Mouse (Mus musculus) bone marrow macrophage, adult 2 months (primary cell): ENCODE measurements around the gene Dcaf10. TPM values are rescaled to one million over a fixed set of nuclear protein-coding genes. Genes with fewer than 3 reads are reported as not detected.

Source experiments
- H3K27ac ChIP-seq: 2 replicates; pipeline ENCODE4 v1.5.1; 2012; ENCODE audit warnings: low read depth, low read length; ENCODE audit not compliant: insufficient read depth
- H3K4me1 ChIP-seq: 2 replicates; pipeline ENCODE4 v1.6.1; 2012; ENCODE audit warnings: low read length; ENCODE audit not compliant: control insufficient read depth, insufficient read depth
- H3K4me3 ChIP-seq: 2 replicates; pipeline ENCODE4 v1.5.1; 2012; ENCODE audit warnings: mild to moderate bottlenecking, low read length, moderate library complexity; ENCODE audit not compliant: insufficient read depth
- CTCF ChIP-seq: IDR thresholded peaks from 2 replicates; pipeline ENCODE4 v1.5.1; 2012; ENCODE audit warnings: low read depth, mild to moderate bottlenecking, low read length, moderate library complexity
- POLR2A ChIP-seq: IDR thresholded peaks from 2 replicates; pipeline ENCODE4 v1.6.1; 2012; ENCODE audit warnings: mild to moderate bottlenecking, low read depth, low read length, borderline replicate concordance
- polyA plus RNA-seq: library from polyadenylated mRNA; stranded (reverse); fragments of >200 nt; gene quantifications from 2 replicates; pipeline ENCODE4 v1.2.4, GENCODE M21; 2012; ENCODE audit not compliant: missing spikeins, insufficient read depth, insufficient read length

Dcaf10 gene
- polyA plus RNA-seq, 1 experiment, result 10.8 TPM

- no peak overlapping the region for H3K4me3 ChIP-seq
- TF ChIP-seq CTCF (peak; percentile 72), POLR2A (no peak)
- no peak overlapping the region for H3K27ac ChIP-seq
- H3K4me1 ChIP-seq, result no peaks in the 10 kb centered on the region
These were observed 76.5 kb downstream of the Dcaf10 start for GRCm38 (mm10) chr4:45418229-45418950.

GRCm38 (mm10) chr4:45419051-45419450 is 77.2 kb downstream of the Dcaf10 start:
- TF ChIP-seq CTCF (no peak), POLR2A (no peak)

GRCm38 (mm10) chr4:45420733-45421132 is 78.8 kb downstream of the Dcaf10 start:
- Histone ChIP-seq H3K4me3 (no peak overlapping the region), H3K4me1 (no peaks in the 10 kb centered on the region), H3K27ac (no peak overlapping the region)
- TF ChIP-seq CTCF, result no peak
- TF ChIP-seq POLR2A, result no peak

More at GRCm38 (mm10) chr4:45419051-45419450, 77.2 kb downstream of the Dcaf10 start:
- no peak overlapping the region for H3K27ac ChIP-seq
- H3K4me1 ChIP-seq, result no peaks in the 10 kb centered on the region
- H3K4me3 ChIP-seq, result no peak overlapping the region

GRCm38 (mm10) chr4:45421519-45422260 is 79.8 kb downstream of the Dcaf10 start:
- no peak for TF ChIP-seq POLR2A
- TF ChIP-seq CTCF, result no peak

GRCm38 (mm10) chr4:45422640-45423039 is 80.7 kb downstream of the Dcaf10 start:
- H3K27ac ChIP-seq, result no peak overlapping the region
- H3K4me3 ChIP-seq, result no peak overlapping the region
- no peaks in the 10 kb centered on the region for H3K4me1 ChIP-seq
- TF ChIP-seq POLR2A (no peak), CTCF (no peak)

More at GRCm38 (mm10) chr4:45421519-45422260, 79.8 kb downstream of the Dcaf10 start:
- H3K4me3 ChIP-seq, result no peak overlapping the region
- H3K4me1 ChIP-seq, result no peaks in the 10 kb centered on the region
- H3K27ac ChIP-seq, result no peak overlapping the region

- Histone ChIP-seq H3K27ac (no peak overlapping the region), H3K4me3 (no peak overlapping the region), H3K4me1 (no peaks in the 10 kb centered on the region)
- TF ChIP-seq CTCF (no peak), POLR2A (no peak)
These were observed 81.5 kb downstream of the Dcaf10 start for GRCm38 (mm10) chr4:45423406-45423805.

- H3K4me1 ChIP-seq, result no peaks in the 10 kb centered on the region
- H3K27ac ChIP-seq, result no peak overlapping the region
- no peak for TF ChIP-seq POLR2A
- TF ChIP-seq CTCF, result no peak
- H3K4me3 ChIP-seq, result no peak overlapping the region
These were observed 85.0 kb downstream of the Dcaf10 start for GRCm38 (mm10) chr4:45426724-45427457.

Other genes with a start within 250 kb of the Dcaf10 start
- 87.4 and 92.1 TPM in 2 replicates for gene Tomm5, start 234.0 kb upstream of the Dcaf10 start, polyA plus RNA-seq
- not detected in 2 replicates for gene Frmpd1, start 157.2 kb upstream of the Dcaf10 start, polyA plus RNA-seq
- gene Trmt10b, start 45.0 kb upstream of the Dcaf10 start, polyA plus RNA-seq, result 12.1 and 13.4 TPM in 2 replicates
- gene Exosc3, start 631 bp downstream of the Dcaf10 start, polyA plus RNA-seq, result 33.4 and 34.9 TPM in 2 replicates
- 46.3 and 54.6 TPM in 2 replicates for gene Slc25a51, start 66.7 kb downstream of the Dcaf10 start, polyA plus RNA-seq
- 9.8 and 14.8 TPM in 2 replicates for gene Shb, start 190.4 kb downstream of the Dcaf10 start, polyA plus RNA-seq